Mouse (Mus musculus) forebrain, embryonic 14.5 days (tissue): Measurements from ENCODE around the gene Kcnk5. TPM values are rescaled to one million over a fixed set of nuclear protein-coding genes. Genes with fewer than 3 reads are reported as not detected.
A peak's percentile ranks its signal among the peaks of the same experiment; 100 is the strongest.

ENCODE experiments used
- ATAC-seq: fragments of 200-750 bp; cut with Nextera tagmentation; 2 replicates; pipeline ENCODE4 v1.8.0; 2017; ENCODE audit warnings: mild to moderate bottlenecking, moderate library complexity
- DNase-seq: peaks from one replicate; pipeline ENCODE4 v3.0.0-alpha.2; 2015; ENCODE audit warnings: low spot score
- H3K27ac ChIP-seq: fragments of 300-500 bp; sonication (generic); 2 replicates; pipeline ENCODE4 v1.5.1; 2014; ENCODE audit warnings: low read depth, mild to moderate bottlenecking, control low read depth, low read length, moderate library complexity
- H3K27me3 ChIP-seq: fragments of 300-500 bp; sonication (generic); replicated peaks from 2 replicates; pipeline ENCODE4 v1.6.1; 2014; ENCODE audit warnings: low read length, control low read depth, mixed read lengths; ENCODE audit not compliant: control insufficient read depth, insufficient read depth
- H3K36me3 ChIP-seq: fragments of 300-500 bp; sonication (generic); 2 replicates; pipeline ENCODE4 v1.6.1; 2014; ENCODE audit warnings: low read length, control low read depth; ENCODE audit not compliant: control insufficient read depth, insufficient read depth
- H3K4me1 ChIP-seq: fragments of 300-500 bp; sonication (generic); 2 replicates; pipeline ENCODE4 v1.6.1; 2014; ENCODE audit warnings: antibody characterized with exemption, low read length, control low read depth; ENCODE audit not compliant: control insufficient read depth, insufficient read depth
- H3K4me2 ChIP-seq: fragments of 300-500 bp; sonication (generic); 2 replicates; pipeline ENCODE4 v1.6.1; 2014; ENCODE audit warnings: mild to moderate bottlenecking, control low read depth, low read length
- H3K4me3 ChIP-seq: fragments of 300-500 bp; sonication (generic); 2 replicates; pipeline ENCODE4 v1.5.1; 2014; ENCODE audit warnings: low read depth, low read length, control low read depth
- H3K9ac ChIP-seq: fragments of 300-500 bp; sonication (generic); 2 replicates; pipeline ENCODE4 v1.6.1; 2014; ENCODE audit warnings: mild to moderate bottlenecking, low read length, control low read depth, moderate library complexity
- H3K9me3 ChIP-seq: fragments of 300-500 bp; sonication (generic); replicated peaks from 2 replicates; pipeline ENCODE4 v1.6.1; 2016; ENCODE audit warnings: low read length, control low read depth, mixed read lengths; ENCODE audit not compliant: control insufficient read depth
- WGBS: fragments of 180-500 bp; shearing (Covaris S2); extraction: QIAGEN DNeasy Blood & Tissue Kit; methylation state at CpG from one replicate; pipeline ENCODE4 v1.1.7; 2014; 5-methylcytosine and 5-hydroxymethylcytosine counted together
- polyA plus RNA-seq: library from polyadenylated mRNA; unstranded; fragments of >200 nt; fragmentation: Nextera tagmentation; extraction: Ambion mirVana; gene quantifications from 2 replicates; pipeline ENCODE4 v1.2.1, GENCODE M21; 2014

The Kcnk5 gene
- polyA plus RNA-seq, 1 experiment from 2014 or later: 2.5 TPM

- Histone ChIP-seq H3K9ac (no peak overlapping the region), H3K4me1 (no peaks in the 10 kb centered on the region), H3K27ac (no peak overlapping the region), H3K4me3 (no peak overlapping the region), H3K27me3 (no peaks in the 10 kb centered on the region), H3K4me2 (no peak overlapping the region), H3K9me3 (no peaks in the 10 kb centered on the region), H3K36me3 (no peaks in the 10 kb centered on the region)
- 43% methylated on average over 4 of the region's 4 CpGs for WGBS
- DNase-seq (peak; percentile 28), ATAC-seq (no peak)
Measured at GRCm38 (mm10) chr14:20103207-20103606, 78.4 kb downstream of the Kcnk5 start.

- DNase-seq (no peak), ATAC-seq (no peak)
- no peaks in the 10 kb centered on the region for H3K36me3 ChIP-seq
- no peaks in the 10 kb centered on the region for H3K9me3 ChIP-seq
- H3K9ac ChIP-seq: no peak overlapping the region
- H3K4me1 ChIP-seq: no peaks in the 10 kb centered on the region
- H3K27ac ChIP-seq: no peak overlapping the region
- no peak overlapping the region for H3K4me3 ChIP-seq
- 75% methylated on average over 5 of the region's 5 CpGs for WGBS
- no peak overlapping the region for H3K4me2 ChIP-seq
- no peaks in the 10 kb centered on the region for H3K27me3 ChIP-seq
Measured at GRCm38 (mm10) chr14:20098061-20098460, 83.5 kb downstream of the Kcnk5 start.

GRCm38 (mm10) chr14:20094942-20095341 lies 86.7 kb downstream of the Kcnk5 start:
- ATAC-seq (no peak), DNase-seq (no peak)
- WGBS: 74% methylated on average over 5 of the region's 5 CpGs
- H3K4me1 ChIP-seq: no peaks in the 10 kb centered on the region
- no peak overlapping the region for H3K9ac ChIP-seq
- no peaks in the 10 kb centered on the region for H3K36me3 ChIP-seq
- H3K27me3 ChIP-seq: no peaks in the 10 kb centered on the region
- no peak overlapping the region for H3K4me2 ChIP-seq
- no peak overlapping the region for H3K27ac ChIP-seq
- H3K9me3 ChIP-seq: no peaks in the 10 kb centered on the region
- H3K4me3 ChIP-seq: no peak overlapping the region

GRCm38 (mm10) chr14:20093493-20093892 lies 88.1 kb downstream of the Kcnk5 start:
- Histone ChIP-seq H3K4me3 (no peak overlapping the region), H3K4me1 (no peaks in the 10 kb centered on the region), H3K27me3 (no peaks in the 10 kb centered on the region), H3K4me2 (no peak overlapping the region), H3K9ac (no peak overlapping the region), H3K27ac (no peak overlapping the region), H3K9me3 (no peaks in the 10 kb centered on the region), H3K36me3 (no peaks in the 10 kb centered on the region)
- DNase-seq: peak; percentile 33
- ATAC-seq: no peak
- WGBS: 24% methylated on average over 7 of the region's 7 CpGs

Other genes with a start within 250 kb of the Kcnk5 start
- 423 and 429 TPM in 2 replicates for gene Gng2, start 204.2 kb downstream of the Kcnk5 start, polyA plus RNA-seq
- gene Saysd1, start 43.3 kb downstream of the Kcnk5 start, polyA plus RNA-seq: 18.4 and 19.3 TPM in 2 replicates
- not detected in 2 replicates for gene Kcnk16, start 87.4 kb upstream of the Kcnk5 start, polyA plus RNA-seq
- 11.1 and 14.7 TPM in 2 replicates for gene Nudt13, start 112.9 kb upstream of the Kcnk5 start, polyA plus RNA-seq
- gene Ecd, start 166.3 kb upstream of the Kcnk5 start, polyA plus RNA-seq: 56.9 and 58.6 TPM in 2 replicates
- 37.0 and 40.8 TPM in 2 replicates for gene Fam149b, start 166.4 kb upstream of the Kcnk5 start, polyA plus RNA-seq
- gene Dnajc9, start 207.1 kb upstream of the Kcnk5 start, polyA plus RNA-seq: 140 and 165 TPM in 2 replicates
- gene Mrps16, start 211.8 kb upstream of the Kcnk5 start, polyA plus RNA-seq: 68.4 and 72.3 TPM in 2 replicates